ENCODE assay signal across 11 mouse cellular contexts in genomic region chr17:14691197-14691596, GRCm38 (mm10). TPM values are rescaled to one million over a fixed set of nuclear protein-coding genes. Genes with fewer than 3 reads are reported as not detected.
DNase-seq lines count a peak whose midpoint lies in the region; ATAC-seq and TF ChIP-seq lines count a peak whose summit lies in the region.
"Had no signal": no experiment of that assay in that cellular context is flagged by ENCODE, and none has a peak within 500 bp of the region (broad histone marks: within the 10 kb centered on the region; RNA-seq: fewer than 3 reads in every experiment).

No protein-coding gene starts in this region.

- peak; percentile 70; the same call in 1 of the 2 replicates for ATAC-seq in hindbrain, postnatal 0 days
- no peak for ATAC-seq in hindbrain, embryonic 13.5 days (ENCODE audit: low FRiP score)
- no peak for ATAC-seq in intestine, embryonic 15.5 days

- H3K9me3 ChIP-seq in hindbrain, postnatal 0 days (ENCODE audit: low read length): no peaks in the 10 kb centered on the region
- no peaks in the 10 kb centered on the region for H3K9me3 ChIP-seq in hindbrain, embryonic 13.5 days
- no peaks in the 10 kb centered on the region for H3K9me3 ChIP-seq in intestine, embryonic 15.5 days
- H3K9me3 ChIP-seq: liver, embryonic 15.5 days had no signal

- WGBS in hindbrain, postnatal 0 days: 33% methylated on average over 4 of the region's 4 CpGs
- 52% methylated on average over 4 of the region's 4 CpGs for WGBS in hindbrain, embryonic 13.5 days
- WGBS in intestine, embryonic 15.5 days: 46% methylated on average over 4 of the region's 4 CpGs

- H3K4me3 ChIP-seq in hindbrain, postnatal 0 days (ENCODE audit: low read length): no peak overlapping the region
- no peak overlapping the region for H3K4me3 ChIP-seq in hindbrain, embryonic 13.5 days
- H3K4me3 ChIP-seq in intestine, embryonic 15.5 days (replicated peaks): peak overlapping the region; percentile 40
- H3K4me3 ChIP-seq: left cerebral cortex, adult 2 months; liver, embryonic 15.5 days had no signal

- H3K4me1 ChIP-seq in hindbrain, postnatal 0 days (ENCODE audit: insufficient read depth, low read length): peaks cover 17% of the 10 kb centered on the region
- H3K4me1 ChIP-seq in hindbrain, embryonic 13.5 days (replicated peaks): peaks cover 15% of the 10 kb centered on the region
- H3K4me1 ChIP-seq in intestine, embryonic 15.5 days (replicated peaks): peaks cover 9% of the 10 kb centered on the region; the same call in 1 of the 2 replicates
- H3K4me1 ChIP-seq: liver, embryonic 15.5 days had no signal

- H3K36me3 ChIP-seq in hindbrain, postnatal 0 days (ENCODE audit: insufficient read depth, low read length): no peaks in the 10 kb centered on the region
- no peaks in the 10 kb centered on the region for H3K36me3 ChIP-seq in hindbrain, embryonic 13.5 days
- no peaks in the 10 kb centered on the region for H3K36me3 ChIP-seq in intestine, embryonic 15.5 days
- H3K36me3 ChIP-seq: liver, embryonic 15.5 days had no signal

- TF ChIP-seq CTCF in hindbrain, postnatal 0 days (IDR thresholded peaks at IDR 0.05; ENCODE audit: low read depth): no peak

- peak; percentile 81 for DNase-seq in hindbrain, postnatal 0 days (ENCODE audit: low spot score)
- DNase-seq in NIH3T3 (ENCODE audit: low read depth): peak; percentile 64
- DNase-seq in cerebellum, adult 11-12 months: peak; percentile 21
- no peak for DNase-seq in adrenal gland, postnatal 25 days
- no peak for DNase-seq in kidney, adult 18-20 months
- DNase-seq: kidney, adult 8-10 months had no signal

- H3K27me3 ChIP-seq in hindbrain, postnatal 0 days (ENCODE audit: insufficient read depth, low read length): no peaks in the 10 kb centered on the region
- H3K27me3 ChIP-seq in hindbrain, embryonic 13.5 days: peaks cover 4% of the 10 kb centered on the region; the same call in 1 of the 2 replicates
- no peaks in the 10 kb centered on the region for H3K27me3 ChIP-seq in intestine, embryonic 15.5 days (replicated peaks)

- 0 out of 2 replicates have a peak overlapping the region, but pooled peaks have one; percentile 2 for H3K4me2 ChIP-seq in hindbrain, postnatal 0 days (ENCODE audit: low read depth, low read length)
- no peak overlapping the region for H3K4me2 ChIP-seq in hindbrain, embryonic 13.5 days
- H3K4me2 ChIP-seq in intestine, embryonic 15.5 days (replicated peaks): peak overlapping the region; percentile 58
- H3K4me2 ChIP-seq: liver, embryonic 15.5 days had no signal

- H3K9ac ChIP-seq in hindbrain, postnatal 0 days (replicated peaks; ENCODE audit: low read length): no peak overlapping the region
- H3K9ac ChIP-seq in hindbrain, embryonic 13.5 days: no peak overlapping the region
- H3K9ac ChIP-seq in intestine, embryonic 15.5 days: 0 out of 2 replicates have a peak overlapping the region, but pooled peaks have one; percentile 17
- H3K9ac ChIP-seq: liver, embryonic 15.5 days had no signal

- peak overlapping the region; percentile 49; the same call in 1 of the 2 replicates for H3K27ac ChIP-seq in hindbrain, postnatal 0 days
- H3K27ac ChIP-seq in hindbrain, embryonic 13.5 days: no peak overlapping the region
- peak overlapping the region; percentile 34 for H3K27ac ChIP-seq in intestine, embryonic 15.5 days
- H3K27ac ChIP-seq: left cerebral cortex, adult 2 months; liver, embryonic 15.5 days had no signal

RNA-seq across cellular contexts. Expression of gene Thbs2, which starts 2.8 kb away (rescaled TPM):
- total RNA-seq in hindbrain, postnatal 0 days (2014; rRNA removed): 9.8 and 10.8 TPM in 2 replicates
- polyA plus RNA-seq in hindbrain, postnatal 0 days (2015; fragmentation: Nextera tagmentation; extraction: Ambion mirVana): 5.1 and 5.5 TPM in 2 replicates
- 4.1 and 7.3 TPM in 2 replicates for polyA plus RNA-seq in hindbrain, embryonic 13.5 days (2015; fragmentation: Nextera tagmentation; extraction: Ambion mirVana)
- 49.5 and 54.1 TPM in 2 replicates for polyA plus RNA-seq in intestine, embryonic 15.5 days (2015; fragmentation: Nextera tagmentation; extraction: Ambion mirVana)
- total RNA-seq in adrenal gland, postnatal 25 days (2021): 1.9 and 2.2 TPM in 2 replicates
- total RNA-seq: neutrophil, adult 5-6 weeks had no signal

Comparison
In these comparisons a context has a peak if more than half of its experiments do, and no peak if none do; other contexts are left out.
1. DNase-seq: peak in hindbrain, postnatal 0 days (single experiment), NIH3T3 (single experiment) and cerebellum, adult 11-12 months (single experiment); none in adrenal gland, postnatal 25 days (single experiment) and kidney, adult 18-20 months (single experiment).